Mouse (Mus musculus) hindbrain, embryonic 10.5 days (tissue): Measurements from ENCODE around the gene Esrrg. TPM values are rescaled to one million over a fixed set of nuclear protein-coding genes. Genes with fewer than 3 reads are reported as not detected.

Experiments used
- DNase-seq: peaks from one replicate; pipeline ENCODE4 v3.0.0-alpha.2; 2017; ENCODE audit warnings: low spot score
- H3K27ac ChIP-seq: fragments of 300-500 bp; sonication (generic); 2 replicates; pipeline ENCODE4 v1.5.1; 2016; ENCODE audit warnings: mild to moderate bottlenecking, moderate library complexity
- H3K27me3 ChIP-seq: fragments of 300-500 bp; sonication (generic); 2 replicates; pipeline ENCODE4 v1.6.1; 2016; ENCODE audit warnings: mild to moderate bottlenecking; ENCODE audit not compliant: poor library complexity, insufficient read depth, severe bottlenecking
- H3K36me3 ChIP-seq: fragments of 300-500 bp; sonication (generic); 2 replicates; pipeline ENCODE4 v1.6.1; 2016; ENCODE audit warnings: mild to moderate bottlenecking, moderate library complexity
- H3K4me1 ChIP-seq: fragments of 300-500 bp; sonication (generic); replicated peaks from 2 replicates; pipeline ENCODE4 v1.6.1; 2016; ENCODE audit warnings: mild to moderate bottlenecking
- H3K4me3 ChIP-seq: fragments of 300-500 bp; sonication (generic); 2 replicates; pipeline ENCODE4 v1.5.1; 2016; ENCODE audit warnings: mild to moderate bottlenecking, moderate library complexity
- H3K9me3 ChIP-seq: fragments of 300-500 bp; sonication (generic); 2 replicates; pipeline ENCODE4 v1.6.1; 2016; ENCODE audit warnings: mild to moderate bottlenecking, moderate library complexity
- WGBS: fragments of 180-500 bp; shearing (Covaris S2); methylation state at CpG from one replicate; pipeline ENCODE4 v1.1.7; 2016; 5-methylcytosine and 5-hydroxymethylcytosine counted together
- polyA plus RNA-seq: library from polyadenylated mRNA; unstranded; fragments of >200 nt; fragmentation: Nextera tagmentation; extraction: Ambion mirVana; gene quantifications from 2 replicates; pipeline ENCODE4 v1.2.1, GENCODE M21; 2016

The Esrrg gene
- polyA plus RNA-seq, 1 experiment from 2014 or later = 5.8 TPM

DNA sequence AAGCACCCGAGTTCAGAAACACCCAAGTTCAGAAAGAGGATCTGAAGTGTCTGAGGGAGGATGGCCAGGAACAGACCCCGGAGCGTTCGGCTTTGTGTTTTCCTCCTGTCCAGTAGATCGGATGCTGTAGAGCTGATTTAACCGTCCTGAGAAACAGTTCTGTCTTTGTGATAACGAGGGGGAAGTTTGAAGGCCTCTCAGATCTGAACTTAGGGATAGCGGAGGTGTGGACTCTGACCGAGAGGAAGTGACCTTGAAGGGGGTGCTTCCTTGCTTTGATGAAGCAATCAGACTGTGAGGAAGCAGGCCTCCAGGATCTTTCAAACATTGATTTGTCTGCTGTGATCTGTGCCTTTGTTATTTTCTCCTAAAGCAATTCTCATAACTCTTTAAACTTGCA, 44.8 kb downstream of the Esrrg start:
- peaks cover 17% of the 10 kb centered on the region for H3K27me3 ChIP-seq
- H3K27ac ChIP-seq = no peak overlapping the region
- DNase-seq = no peak
- H3K4me1 ChIP-seq = peaks cover 21% of the 10 kb centered on the region
- H3K4me3 ChIP-seq = no peak overlapping the region
- no peaks in the 10 kb centered on the region for H3K36me3 ChIP-seq
- H3K9me3 ChIP-seq = no peaks in the 10 kb centered on the region
- 54% methylated on average over 9 of the region's 9 CpGs for whole genome bisulfite sequencing

DNA sequence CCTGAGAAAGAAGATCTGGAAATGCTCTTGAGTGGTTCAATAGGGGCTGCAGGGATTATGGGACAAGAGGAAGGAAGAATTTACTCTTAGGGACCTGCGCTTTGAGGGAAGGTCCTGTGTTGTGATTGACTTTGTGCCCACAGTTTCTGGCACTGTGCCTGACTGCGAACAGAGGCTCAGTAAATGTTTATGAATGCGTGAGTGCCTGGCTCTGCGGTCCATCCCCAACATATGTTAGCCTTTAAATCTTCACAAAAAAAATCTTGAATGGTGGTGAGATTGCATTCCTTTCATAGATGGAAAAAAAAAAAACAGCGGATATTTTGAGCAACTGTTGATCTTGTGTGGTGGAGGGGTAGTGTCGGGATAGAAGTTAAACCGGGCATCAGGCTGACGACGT, 52.4 kb downstream of the Esrrg start:
- no peak overlapping the region for H3K27ac ChIP-seq
- 88% methylated on average over 9 of the region's 9 CpGs for WGBS
- no peaks in the 10 kb centered on the region for H3K27me3 ChIP-seq
- no peak for DNase-seq
- no peak overlapping the region for H3K4me3 ChIP-seq
- H3K9me3 ChIP-seq = no peaks in the 10 kb centered on the region
- no peaks in the 10 kb centered on the region for H3K36me3 ChIP-seq
- H3K4me1 ChIP-seq = peaks cover 29% of the 10 kb centered on the region

DNA sequence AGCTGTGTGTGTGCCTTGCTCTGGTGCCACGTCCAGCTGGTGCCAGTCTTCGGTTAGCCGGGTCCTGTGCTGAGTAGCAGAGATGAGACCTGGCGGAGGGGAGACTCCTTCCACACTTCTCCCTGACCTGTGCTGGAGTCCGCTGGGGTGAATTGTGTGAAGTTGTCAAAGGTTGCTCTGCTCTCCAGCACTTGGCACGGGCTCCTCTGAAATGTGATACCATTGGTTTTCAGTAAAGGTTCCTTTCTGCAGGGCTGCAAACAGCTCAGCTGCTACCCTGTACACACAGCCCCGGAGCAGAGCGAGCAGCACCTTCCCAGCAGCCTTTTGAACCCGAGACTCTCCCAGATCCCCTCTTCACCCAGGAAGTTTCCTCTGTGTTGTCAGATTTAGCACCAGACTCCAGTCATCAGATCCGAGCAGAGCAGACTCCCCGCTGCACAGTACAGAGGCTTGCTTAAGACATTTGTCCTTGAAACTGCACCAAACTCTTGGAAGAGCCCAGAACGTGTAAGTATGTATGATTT, 53.6 kb downstream of the Esrrg start:
- Histone ChIP-seq H3K27me3 (no peaks in the 10 kb centered on the region), H3K27ac (peak overlapping the region; percentile 57), H3K36me3 (no peaks in the 10 kb centered on the region), H3K9me3 (no peaks in the 10 kb centered on the region), H3K4me1 (peaks cover 40% of the 10 kb centered on the region), H3K4me3 (no peak overlapping the region)
- no peak for DNase-seq
- 42% methylated on average over 12 of the region's 12 CpGs for WGBS

- no peaks in the 10 kb centered on the region for H3K27me3 ChIP-seq
Measured at GRCm38 (mm10) chr1:187663376-187663775, 54.8 kb downstream of the Esrrg start.

GRCm38 (mm10) chr1:187664261-187664660, 55.7 kb downstream of the Esrrg start:
- WGBS = 89% methylated on average over 7 of the region's 7 CpGs
- Histone ChIP-seq H3K9me3 (no peaks in the 10 kb centered on the region), H3K4me1 (peaks cover 42% of the 10 kb centered on the region), H3K36me3 (no peaks in the 10 kb centered on the region), H3K4me3 (no peak overlapping the region), H3K27me3 (no peaks in the 10 kb centered on the region), H3K27ac (no peak overlapping the region)
- no peak for DNase-seq

More at GRCm38 (mm10) chr1:187663376-187663775, 54.8 kb downstream of the Esrrg start:
- Histone ChIP-seq H3K36me3 (no peaks in the 10 kb centered on the region), H3K4me3 (no peak overlapping the region), H3K4me1 (peaks cover 40% of the 10 kb centered on the region), H3K27ac (no peak overlapping the region), H3K9me3 (no peaks in the 10 kb centered on the region)
- no peak for DNase-seq
- 43% methylated on average over 6 of the region's 6 CpGs for WGBS

DNA sequence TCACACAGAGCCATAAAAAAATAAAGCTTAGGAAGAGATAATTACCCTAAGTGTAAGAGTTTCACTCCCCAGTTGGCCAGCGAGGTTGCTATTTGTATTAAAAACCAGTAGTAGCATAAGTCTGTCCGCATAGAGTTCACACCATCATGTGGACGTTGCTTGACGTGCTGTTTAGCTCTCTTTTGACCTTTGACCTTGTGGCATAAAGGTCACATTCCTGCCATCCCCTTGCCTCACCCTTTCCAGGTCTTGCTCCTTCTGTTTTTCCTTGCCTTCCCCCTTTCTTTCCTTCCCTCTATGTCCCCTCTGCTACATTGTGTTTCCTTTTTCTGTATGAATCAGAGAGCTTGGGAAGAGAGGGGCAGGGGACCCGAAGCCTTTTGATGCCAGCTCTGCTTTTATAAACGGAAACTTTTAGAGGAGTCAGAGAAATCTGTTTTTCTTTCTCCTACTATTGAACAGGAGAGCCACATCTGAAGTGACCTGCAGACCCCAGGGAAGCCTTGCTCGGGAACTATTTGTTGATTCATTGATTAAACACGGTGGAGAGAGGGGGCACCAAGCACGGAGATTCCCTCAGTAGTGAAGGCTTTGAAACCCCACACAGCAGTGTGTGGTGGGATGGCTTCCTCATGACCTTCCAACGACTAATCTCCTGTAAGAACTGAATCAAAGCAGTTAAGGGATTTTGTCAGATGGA, 57.5 kb downstream of the Esrrg start:
- no peak for DNase-seq
- Histone ChIP-seq H3K27ac (no peak overlapping the region), H3K9me3 (no peaks in the 10 kb centered on the region), H3K4me3 (no peak overlapping the region), H3K36me3 (no peaks in the 10 kb centered on the region), H3K4me1 (peaks cover 43% of the 10 kb centered on the region), H3K27me3 (no peaks in the 10 kb centered on the region)
- 16% methylated on average over 10 of the region's 10 CpGs for WGBS

GRCm38 (mm10) chr1:187669746-187670145, 61.2 kb downstream of the Esrrg start:
- no peak for DNase-seq
- 97% methylated on average over 6 of the region's 6 CpGs for WGBS
- H3K4me1 ChIP-seq = peaks cover 23% of the 10 kb centered on the region
- H3K36me3 ChIP-seq = no peaks in the 10 kb centered on the region
- H3K27me3 ChIP-seq = no peaks in the 10 kb centered on the region
- H3K4me3 ChIP-seq = no peak overlapping the region
- no peak overlapping the region for H3K27ac ChIP-seq
- H3K9me3 ChIP-seq = no peaks in the 10 kb centered on the region

DNA sequence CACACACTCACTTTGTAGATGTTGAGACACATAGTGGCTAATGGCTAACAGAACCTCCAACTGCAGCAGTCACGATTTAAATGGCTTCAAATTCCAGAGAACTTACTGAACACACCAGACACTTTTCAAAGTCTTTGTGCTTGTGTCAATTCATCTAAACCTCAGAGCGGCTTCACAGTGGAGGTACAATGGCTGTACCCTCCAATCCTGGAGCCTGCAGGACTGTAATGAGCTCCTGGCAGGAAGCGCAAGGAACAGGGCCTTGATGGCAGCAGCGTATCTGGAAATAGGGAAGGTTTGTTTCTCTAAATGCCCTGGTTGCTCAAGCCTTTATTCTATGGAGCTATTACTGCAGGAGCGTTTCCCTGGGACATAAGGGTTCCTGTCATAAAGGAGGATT, 63.9 kb downstream of the Esrrg start:
- Histone ChIP-seq H3K4me3 (no peak overlapping the region), H3K27ac (no peak overlapping the region), H3K9me3 (no peaks in the 10 kb centered on the region), H3K4me1 (peaks cover 17% of the 10 kb centered on the region; the same call in 1 of the 2 replicates), H3K36me3 (no peaks in the 10 kb centered on the region), H3K27me3 (no peaks in the 10 kb centered on the region)
- WGBS = 77% methylated on average over 5 of the region's 5 CpGs
- no peak for DNase-seq

GRCm38 (mm10) chr1:187674771-187675186, 66.2 kb downstream of the Esrrg start:
- Histone ChIP-seq H3K4me3 (no peak overlapping the region), H3K4me1 (peaks cover 14% of the 10 kb centered on the region; the same call in 1 of the 2 replicates), H3K27ac (no peak overlapping the region), H3K27me3 (no peaks in the 10 kb centered on the region), H3K36me3 (no peaks in the 10 kb centered on the region), H3K9me3 (no peaks in the 10 kb centered on the region)
- no peak for DNase-seq
- 74% methylated on average over 10 of the region's 10 CpGs for WGBS

DNA sequence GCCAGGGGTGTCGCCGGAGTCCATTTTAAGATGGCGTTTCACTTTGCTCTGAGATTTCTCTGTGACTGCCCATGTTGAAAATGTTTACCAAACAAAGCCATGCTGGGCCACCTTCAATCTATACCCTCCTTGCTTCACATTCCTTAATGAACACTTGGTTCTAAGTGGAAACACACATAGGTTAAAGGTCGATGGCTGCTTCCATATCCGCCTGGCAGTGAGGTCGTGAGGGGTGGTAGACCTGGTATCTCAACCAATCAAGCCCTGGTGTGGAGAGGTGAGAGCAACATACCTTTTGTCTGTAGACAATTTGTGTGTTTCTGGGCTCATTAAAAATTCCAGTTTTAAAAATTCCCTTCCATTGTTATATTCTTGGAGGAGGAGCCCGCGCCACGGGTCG, 68.0 kb downstream of the Esrrg start:
- 69% methylated on average over 10 of the region's 10 CpGs for WGBS

GRCm38 (mm10) chr1:187679246-187679645, 70.7 kb downstream of the Esrrg start:
- Histone ChIP-seq H3K27ac (no peak overlapping the region), H3K4me3 (no peak overlapping the region), H3K36me3 (no peaks in the 10 kb centered on the region), H3K4me1 (peaks cover 8% of the 10 kb centered on the region; the same call in 1 of the 2 replicates), H3K9me3 (no peaks in the 10 kb centered on the region), H3K27me3 (no peaks in the 10 kb centered on the region)
- DNase-seq = no peak
- 69% methylated on average over 1 of the region's 1 CpGs for WGBS

More for the DNA sequence above, 68.0 kb downstream of the Esrrg start:
- Histone ChIP-seq H3K27ac (no peak overlapping the region), H3K36me3 (no peaks in the 10 kb centered on the region), H3K4me1 (peaks cover 14% of the 10 kb centered on the region; the same call in 1 of the 2 replicates), H3K9me3 (no peaks in the 10 kb centered on the region), H3K4me3 (no peak overlapping the region), H3K27me3 (no peaks in the 10 kb centered on the region)
- no peak for DNase-seq

GRCm38 (mm10) chr1:187684519-187684918, 75.9 kb downstream of the Esrrg start:
- Histone ChIP-seq H3K36me3 (no peaks in the 10 kb centered on the region), H3K27me3 (no peaks in the 10 kb centered on the region), H3K9me3 (no peaks in the 10 kb centered on the region), H3K27ac (no peak overlapping the region), H3K4me3 (no peak overlapping the region), H3K4me1 (no peaks in the 10 kb centered on the region)
- DNase-seq = no peak
- 84% methylated on average over 4 of the region's 4 CpGs for whole genome bisulfite sequencing

DNA sequence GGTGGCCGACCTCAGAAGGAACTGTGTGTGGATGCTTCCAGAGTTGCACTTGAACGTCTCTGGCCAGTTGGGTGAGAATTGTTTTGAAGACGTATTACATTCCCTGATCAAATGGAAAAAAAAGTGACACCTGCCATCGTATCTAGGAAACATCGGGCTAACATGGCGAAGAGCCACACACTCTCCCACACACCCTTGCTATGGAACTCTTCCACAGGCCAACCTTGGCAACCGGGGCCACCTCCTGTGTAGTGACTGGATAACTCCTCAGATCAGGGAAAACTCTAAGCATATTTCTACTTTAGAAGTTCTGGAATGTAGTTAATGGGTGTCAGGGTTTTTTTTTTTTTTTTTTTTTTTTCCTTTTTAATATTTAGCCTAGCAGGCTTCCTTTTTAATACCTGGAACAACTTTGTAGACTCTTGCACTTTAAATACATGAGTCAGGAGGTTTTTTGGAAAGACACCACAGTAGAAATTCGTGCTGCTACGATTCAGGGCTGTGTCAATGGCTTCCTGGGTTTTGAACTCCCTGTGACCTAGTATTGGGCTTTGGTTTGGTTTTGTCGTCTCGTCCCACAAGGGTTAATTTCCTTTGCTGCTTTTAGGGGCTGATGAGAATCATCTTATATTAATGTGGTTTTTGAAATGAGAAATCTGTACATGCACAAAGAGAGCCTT, 83.4 kb downstream of the Esrrg start:
- Histone ChIP-seq H3K27ac (no peak overlapping the region), H3K4me3 (no peak overlapping the region), H3K36me3 (no peaks in the 10 kb centered on the region), H3K9me3 (no peaks in the 10 kb centered on the region), H3K27me3 (no peaks in the 10 kb centered on the region), H3K4me1 (0 out of 2 replicates have a peak, but pooled peaks cover 3% of the 10 kb centered on the region)
- 89% methylated on average over 11 of the region's 11 CpGs for WGBS
- DNase-seq = no peak
